Mouse (Mus musculus) spleen, embryonic (tissue): ENCODE measurements around the gene Fbxl12.

Experiments
- CTCF ChIA-PET: fragments of 350-600 bp; sonication (Branson Sonifier 250); formaldehyde crosslinking; loops from one replicate; lab custom pipeline; 2022; lab: Charles Lee

The Fbxl12 gene

GRCm38 (mm10) chr9:20571060-20571459, 73.5 kb downstream of the Fbxl12 start:
- CTCF ChIA-PET, result no interaction called here
